Mouse (Mus musculus) liver, adult 2 months (tissue): Measurements from ENCODE around the gene Uri1.

ENCODE experiments used
- CTCF ChIP-seq: fragments of 200-500 bp; IDR thresholded peaks from 2 replicates; pipeline ENCODE4 v1.5.1; 2011; ENCODE audit warnings: low read depth, low read length, control low read depth
- POLR2A ChIP-seq: fragments of 200-500 bp; IDR thresholded peaks from 2 replicates; pipeline ENCODE4 v1.6.1; 2011; ENCODE audit warnings: low read length, control low read depth; ENCODE audit not compliant: insufficient read depth; ENCODE audit errors: extremely low read depth

GRCm38 (mm10) chr7:38018416-38019368 is 4.7 kb downstream of the Uri1 start:
- TF ChIP-seq POLR2A (no peak), CTCF (no peak)
